Comparison of ENCODE assay signal across 8 mouse cellular contexts in genomic region chr15:28025447-28026166, GRCm38 (mm10). TPM values are rescaled to one million over a fixed set of nuclear protein-coding genes. Genes with fewer than 3 reads are reported as not detected.
DNase-seq lines count a peak whose midpoint lies in the region; ATAC-seq and TF ChIP-seq lines count a peak whose summit lies in the region.

Trio (minus strand) TSS chr15:28025848.

- H3K36me3 ChIP-seq in hindbrain, embryonic 12.5 days: no peaks in the 10 kb centered on the region
- H3K36me3 ChIP-seq in lung, postnatal 0 days (ENCODE audit: insufficient read depth, low read length): no peaks in the 10 kb centered on the region

- under 1% methylated on average over 78 of the region's 94 CpGs for WGBS in hindbrain, embryonic 12.5 days
- under 1% methylated on average over 72 of the region's 94 CpGs for WGBS in lung, postnatal 0 days

- H3K9me3 ChIP-seq in hindbrain, embryonic 12.5 days (replicated peaks): no peaks in the 10 kb centered on the region
- H3K9me3 ChIP-seq in lung, postnatal 0 days (ENCODE audit: low read length): no peaks in the 10 kb centered on the region

- H3K4me3 ChIP-seq in hindbrain, embryonic 12.5 days: peak within 1 kb of the TSS; percentile 98
- H3K4me3 ChIP-seq in lung, postnatal 0 days (ENCODE audit: low read depth, low read length): peak within 1 kb of the TSS; percentile 80

- TF ChIP-seq CTCF in lung, postnatal 0 days (IDR thresholded peaks at IDR 0.05): no peak

- ATAC-seq in hindbrain, embryonic 12.5 days (ENCODE audit: low FRiP score): peak; percentile 96
- ATAC-seq in lung, postnatal 0 days: peak; percentile 97

- peak within 1 kb of the TSS; percentile 99 for H3K27ac ChIP-seq in hindbrain, embryonic 12.5 days
- peak within 1 kb of the TSS; percentile 97 for H3K27ac ChIP-seq in lung, postnatal 0 days (ENCODE audit: low read length)

- peak within 1 kb of the TSS; percentile 98 for H3K9ac ChIP-seq in hindbrain, embryonic 12.5 days
- peak within 1 kb of the TSS; percentile 83 for H3K9ac ChIP-seq in lung, postnatal 0 days (replicated peaks; ENCODE audit: low read depth)

- peaks cover 34% of the 10 kb centered on the region for H3K4me1 ChIP-seq in hindbrain, embryonic 12.5 days
- H3K4me1 ChIP-seq in lung, postnatal 0 days (ENCODE audit: insufficient read depth, low read depth, low read length): peaks cover 15% of the 10 kb centered on the region; the same call in 1 of the 2 replicates

- no peak for TF ChIP-seq EP300 in lung, postnatal 0 days (IDR thresholded peaks at IDR 0.05)

- 0 out of 2 replicates have a peak, but pooled peaks cover 5% of the 10 kb centered on the region for H3K27me3 ChIP-seq in hindbrain, embryonic 12.5 days
- no peaks in the 10 kb centered on the region for H3K27me3 ChIP-seq in lung, postnatal 0 days (replicated peaks; ENCODE audit: insufficient read depth, low read length)

- peak; percentile 99 for DNase-seq in Muller cell, postnatal 12 days (ENCODE audit: inconsistent ontology term)
- peak; percentile 99 for DNase-seq in cerebellum, adult 8-10 months
- peak; percentile 95 to 97 for DNase-seq in frontal cortex, postnatal 14 days (ENCODE audit: low spot score in 2 of 2)
- peak; percentile 99 for DNase-seq in layer of hippocampus, postnatal 10 days (ENCODE audit: low spot score in 2 of 2)
- DNase-seq in lung, postnatal 0 days (ENCODE audit: low spot score): peak; percentile 99
- peak; percentile 97 for DNase-seq in ovary, postnatal 10 days (ENCODE audit: low spot score)
- peak; percentile 81 for DNase-seq in thymus, postnatal 0 days (ENCODE audit: low spot score)

- peak within 1 kb of the TSS; percentile 70 for H3K4me2 ChIP-seq in hindbrain, embryonic 12.5 days (replicated peaks)
- peak within 1 kb of the TSS; percentile 94 for H3K4me2 ChIP-seq in lung, postnatal 0 days (replicated peaks; ENCODE audit: low read depth, low read length)

RNA-seq across cellular contexts. Expression of gene Trio, which starts in this region (rescaled TPM):
- polyA plus RNA-seq in hindbrain, embryonic 12.5 days (2016; fragmentation: Nextera tagmentation; extraction: Ambion mirVana): 48.5 and 51.2 TPM in 2 replicates
- 100 to 1,000 TPM; 206 to 216 TPM for total RNA-seq in layer of hippocampus, postnatal 10 days (2021)
- polyA plus RNA-seq in lung, postnatal 0 days (2015; fragmentation: Nextera tagmentation; extraction: Ambion mirVana): 15.6 and 18.4 TPM in 2 replicates
- 5.5 and 8.0 TPM in 2 replicates for polyA plus RNA-seq in thymus, postnatal 0 days (2015; fragmentation: Nextera tagmentation; extraction: Ambion mirVana)

Comparison
In these comparisons a context has a peak if more than half of its experiments do, and no peak if none do; other contexts are left out.
1. Peak in every context shown above with its lines: DNase-seq, ATAC-seq, H3K4me3 ChIP-seq and H3K27ac ChIP-seq.